Comparison of ENCODE assay signal across 11 mouse cellular contexts in genomic region chr17:43903807-43904771, GRCm38 (mm10).
A peak's percentile ranks its signal among the peaks of the same experiment; 100 is the strongest.
DNase-seq lines count a peak whose midpoint lies in the region; ATAC-seq lines count a peak whose summit lies in the region.
"Had no signal": no experiment of that assay in that cellular context is flagged by ENCODE, and none has a peak within 500 bp of the region (broad histone marks: within the 10 kb centered on the region; RNA-seq: fewer than 3 reads in every experiment).

No protein-coding gene starts in this region.

- no peaks in the 10 kb centered on the region for H3K36me3 ChIP-seq in kidney, embryonic 16.5 days (ENCODE audit: insufficient read depth, low read length)
- H3K36me3 ChIP-seq in forebrain, embryonic 16.5 days (ENCODE audit: control insufficient read depth, insufficient read depth) = no peaks in the 10 kb centered on the region
- H3K36me3 ChIP-seq: neural tube, embryonic 13.5 days had no signal

- 0 out of 2 replicates have a peak, but pooled peaks have one; percentile 19 for ATAC-seq in kidney, embryonic 16.5 days (ENCODE audit: low FRiP score, low TSS enrichment)
- no peak for ATAC-seq in forebrain, embryonic 16.5 days
- ATAC-seq in CD4-positive, CD25-positive, alpha-beta regulatory T cell, adult 4 months = no peak
- ATAC-seq: liver, postnatal 0 days had no signal

- DNase-seq in adrenal gland, adult (ENCODE audit: inconsistent age in 2 of 2, low spot score in 1 of 2) = peak; percentile 6 to 39
- no peak for DNase-seq in adrenal gland, postnatal 14 days
- DNase-seq in kidney, postnatal 36 days = no peak
- peak; percentile 14 for DNase-seq in right cerebral cortex, postnatal 14 days
- no peak for DNase-seq in right cerebral cortex, postnatal 25 days
- DNase-seq: liver, postnatal 0 days had no signal

- H3K27me3 ChIP-seq in kidney, embryonic 16.5 days (ENCODE audit: insufficient read depth, low read length) = no peaks in the 10 kb centered on the region
- no peaks in the 10 kb centered on the region for H3K27me3 ChIP-seq in forebrain, embryonic 16.5 days (replicated peaks; ENCODE audit: control insufficient read depth, insufficient read depth, low read length)
- H3K27me3 ChIP-seq: neural tube, embryonic 13.5 days had no signal

- H3K9me3 ChIP-seq in kidney, embryonic 16.5 days (ENCODE audit: low read length) = no peaks in the 10 kb centered on the region
- H3K9me3 ChIP-seq in forebrain, embryonic 16.5 days (ENCODE audit: control insufficient read depth, low read length) = no peaks in the 10 kb centered on the region
- H3K9me3 ChIP-seq: neural tube, embryonic 13.5 days had no signal

- H3K27ac ChIP-seq in kidney, embryonic 16.5 days (ENCODE audit: low read length) = no peak overlapping the region
- no peak overlapping the region for H3K27ac ChIP-seq in forebrain, embryonic 16.5 days (ENCODE audit: low read length)
- H3K27ac ChIP-seq: hindbrain, embryonic 14.5 days; neural tube, embryonic 13.5 days had no signal

- WGBS in kidney, embryonic 16.5 days = 45% methylated on average over 9 of the region's 9 CpGs
- WGBS in forebrain, embryonic 16.5 days = 66% methylated on average over 9 of the region's 9 CpGs

- no peak overlapping the region for H3K9ac ChIP-seq in kidney, embryonic 16.5 days (replicated peaks; ENCODE audit: low read length)
- H3K9ac ChIP-seq in forebrain, embryonic 16.5 days (replicated peaks; ENCODE audit: low read depth, low read length) = no peak overlapping the region
- H3K9ac ChIP-seq: hindbrain, embryonic 14.5 days; liver, postnatal 0 days; neural tube, embryonic 13.5 days had no signal

- H3K4me2 ChIP-seq in kidney, embryonic 16.5 days (replicated peaks; ENCODE audit: low read depth, low read length) = no peak overlapping the region
- H3K4me2 ChIP-seq in forebrain, embryonic 16.5 days (ENCODE audit: low read length) = no peak overlapping the region
- H3K4me2 ChIP-seq: hindbrain, embryonic 14.5 days; neural tube, embryonic 13.5 days had no signal

- H3K4me3 ChIP-seq in kidney, embryonic 16.5 days (ENCODE audit: low read length) = no peak overlapping the region
- no peak overlapping the region for H3K4me3 ChIP-seq in forebrain, embryonic 16.5 days (replicated peaks; ENCODE audit: low read length)
- H3K4me3 ChIP-seq: neural tube, embryonic 13.5 days had no signal

- H3K4me1 ChIP-seq in kidney, embryonic 16.5 days (ENCODE audit: insufficient read depth, low read length) = peaks cover 6% of the 10 kb centered on the region; the same call in 1 of the 2 replicates
- H3K4me1 ChIP-seq in forebrain, embryonic 16.5 days (replicated peaks; ENCODE audit: control insufficient read depth, insufficient read depth, low read length) = peaks cover 3% of the 10 kb centered on the region; the same call in 1 of the 2 replicates

Comparison
In these comparisons a context has a peak if more than half of its experiments do, and no peak if none do; other contexts are left out.
1. DNase-seq: peak in adrenal gland, adult (2 of 2) and right cerebral cortex, postnatal 14 days (single experiment); none in adrenal gland, postnatal 14 days (single experiment), kidney, postnatal 36 days (0 of 2) and right cerebral cortex, postnatal 25 days (single experiment).